Mouse (Mus musculus): Measurements from ENCODE around the gene Casp7. TPM values are rescaled to one million over a fixed set of nuclear protein-coding genes. Genes with fewer than 3 reads are reported as not detected.
A peak's percentile ranks its signal among the peaks of the same experiment; 100 is the strongest.

Gene Casp7
- total RNA-seq, 2 experiments from 2014 or later = 3.9 to 4.1 TPM

DNA sequence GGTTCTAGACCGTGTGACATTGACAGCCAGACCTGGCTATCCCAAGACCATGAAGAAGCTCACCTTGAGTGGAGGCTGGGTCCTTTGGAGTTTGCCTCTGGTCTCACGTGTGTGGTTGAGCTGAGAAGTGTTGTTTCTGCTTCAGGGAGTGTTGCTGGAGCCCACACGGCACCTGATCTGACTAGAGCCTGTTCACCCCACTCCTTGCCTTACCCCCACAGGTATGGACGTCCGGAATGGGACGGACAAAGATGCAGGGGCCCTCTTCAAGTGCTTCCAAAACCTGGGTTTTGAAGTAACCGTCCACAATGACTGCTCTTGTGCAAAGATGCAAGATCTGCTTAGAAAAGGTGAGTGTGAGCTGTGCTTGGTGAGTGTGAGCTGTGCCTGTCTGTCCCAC, 36.7 kb downstream of the Casp7 start:
- H3K27ac ChIP-seq = no peak overlapping the region
- no peak for DNase-seq (ENCODE audit: extremely low spot score in 1 of 2, low spot score in 2 of 2)
- intact Hi-C loops (cut with DNase I) = no loop called here

DNA sequence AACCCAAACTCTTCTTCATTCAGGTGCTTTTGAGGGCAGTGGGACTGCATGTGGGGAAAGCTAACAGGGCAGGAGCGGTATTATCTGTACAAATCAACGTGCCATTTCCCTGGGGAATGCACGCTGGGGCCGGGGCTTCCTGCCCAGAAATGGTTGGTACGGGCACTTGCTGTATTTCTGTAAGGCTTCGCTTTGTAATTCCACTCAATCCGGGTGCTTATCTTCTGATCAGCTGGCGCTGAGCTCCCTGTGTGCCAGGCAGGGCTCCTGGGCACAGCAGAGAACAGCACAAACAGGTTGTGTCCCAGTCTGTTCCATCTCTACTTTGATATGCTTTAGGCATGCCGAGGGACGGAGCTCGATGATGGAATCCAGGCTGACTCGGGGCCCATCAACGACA, 39.5 kb downstream of the Casp7 start:
- intact Hi-C loops (cut with DNase I) = no loop called here
- no peak overlapping the region for H3K27ac ChIP-seq
- TF ChIP-seq CTCF (IDR thresholded peaks at IDR 0.05) = no peak
- no peak for DNase-seq (ENCODE audit: extremely low spot score in 1 of 2, low spot score in 2 of 2)
- H3K4me3 ChIP-seq = no peak overlapping the region

More for the DNA sequence above, 36.7 kb downstream of the Casp7 start:
- no peak overlapping the region for H3K4me3 ChIP-seq
- no peak for TF ChIP-seq CTCF (IDR thresholded peaks at IDR 0.05)

DNA sequence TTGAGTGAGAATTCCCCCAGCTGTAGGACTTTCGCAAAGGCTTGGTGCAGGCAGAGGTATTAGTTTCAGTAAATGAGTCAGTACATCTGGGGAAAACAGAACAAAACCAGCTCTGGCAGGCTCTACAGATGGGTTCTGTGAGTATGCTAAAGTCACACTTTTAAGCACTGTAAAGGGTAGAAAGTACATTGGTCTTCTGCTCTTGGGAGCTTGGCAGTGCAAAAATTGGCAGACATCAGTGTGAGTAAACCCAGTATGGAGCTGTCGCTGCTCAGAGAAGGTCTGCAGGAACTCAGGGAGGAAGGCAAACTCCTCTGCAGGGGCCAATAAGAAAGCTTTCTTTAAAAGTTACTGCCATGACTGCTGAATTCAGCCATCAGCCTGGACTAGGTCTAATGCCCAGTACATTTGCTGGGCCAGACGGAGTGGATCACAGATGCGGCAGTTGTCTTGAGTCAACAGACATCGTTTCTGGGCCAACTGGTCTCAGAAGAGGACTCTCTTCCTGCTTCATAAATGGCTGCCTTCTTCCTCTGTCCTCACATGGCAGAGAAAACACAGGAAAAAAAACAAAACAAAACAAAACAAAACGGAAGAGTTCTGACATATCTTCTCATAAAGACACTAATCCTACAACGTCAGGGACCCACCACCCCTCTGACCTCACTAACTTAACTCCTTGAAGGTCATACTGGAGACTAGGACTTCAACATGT, 41.6 kb downstream of the Casp7 start:
- no peak for DNase-seq (ENCODE audit: extremely low spot score in 1 of 2, low spot score in 2 of 2)
- intact Hi-C loops (cut with DNase I) = no loop called here
- Histone ChIP-seq H3K4me3 (no peak overlapping the region), H3K27ac (no peak overlapping the region)
- no peak for TF ChIP-seq CTCF (IDR thresholded peaks at IDR 0.05)

DNA sequence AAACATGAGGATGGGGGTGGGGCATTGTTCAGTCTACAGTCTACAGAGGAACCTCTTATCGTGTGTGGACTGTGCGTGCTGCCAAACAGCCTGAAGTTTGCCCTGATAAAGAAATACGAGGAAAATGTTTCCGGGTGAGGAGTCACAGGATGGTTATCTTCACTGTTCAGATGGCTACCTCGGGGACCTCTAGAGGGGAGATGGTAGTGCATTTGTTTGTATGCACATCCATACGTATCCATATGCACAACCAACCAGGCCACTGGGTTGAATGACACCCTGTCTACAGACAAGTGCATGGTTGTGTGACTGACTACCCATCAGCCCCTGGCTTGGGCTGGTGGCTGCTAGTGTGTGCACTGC, 42.1 kb downstream of the Casp7 start:
- no peak overlapping the region for H3K27ac ChIP-seq
- intact Hi-C loops (cut with DNase I) = no loop called here
- TF ChIP-seq CTCF (IDR thresholded peaks at IDR 0.05) = no peak
- H3K4me3 ChIP-seq = no peak overlapping the region
- no peak for DNase-seq (ENCODE audit: extremely low spot score in 1 of 2, low spot score in 2 of 2)

DNA sequence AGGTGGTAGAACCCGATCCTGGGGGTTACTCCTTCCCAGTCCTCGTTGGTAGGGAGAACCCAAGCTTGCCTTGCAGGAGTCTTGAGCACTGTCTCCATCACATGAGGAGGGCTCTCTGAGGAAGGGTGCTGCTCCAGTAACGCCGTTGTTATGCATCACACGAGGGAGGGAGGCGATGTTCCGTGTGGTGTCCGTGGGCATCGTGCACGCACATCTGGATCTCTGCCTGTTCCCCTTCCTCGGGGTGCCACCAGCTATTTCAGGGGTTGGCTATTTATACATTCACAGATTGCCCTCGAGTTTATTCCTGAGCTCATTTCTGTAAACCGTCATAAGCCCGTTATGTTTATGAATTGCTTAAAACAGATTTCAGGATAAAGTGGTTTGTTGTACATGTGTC, 46.5 kb downstream of the Casp7 start:
- no peak overlapping the region for H3K4me3 ChIP-seq
- intact Hi-C loops (cut with DNase I) = no loop called here
- no peak overlapping the region for H3K27ac ChIP-seq
- TF ChIP-seq CTCF (IDR thresholded peaks at IDR 0.05) = no peak
- no peak for DNase-seq (ENCODE audit: extremely low spot score in 1 of 2, low spot score in 2 of 2)

DNA sequence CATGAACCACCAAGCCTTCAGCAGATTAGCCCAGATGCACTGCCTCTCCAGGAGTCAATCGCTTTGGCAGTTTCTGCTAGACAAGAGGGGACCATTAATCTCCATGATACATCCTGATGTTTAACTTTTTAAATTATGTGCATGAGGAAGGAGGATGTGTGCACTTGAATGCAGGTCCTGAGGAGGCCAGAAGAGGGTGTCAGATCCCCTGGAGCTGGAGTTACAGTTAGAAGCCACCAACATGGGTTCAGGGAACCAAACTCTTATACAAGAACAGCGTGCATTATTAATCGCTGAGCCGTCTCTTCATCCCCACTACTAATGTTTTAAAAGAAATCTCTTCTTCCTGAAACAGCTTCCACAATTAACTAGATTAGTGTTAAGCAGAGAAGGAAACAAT, 51.9 kb downstream of the Casp7 start:
- intact Hi-C loops (cut with DNase I) = no loop called here

DNA sequence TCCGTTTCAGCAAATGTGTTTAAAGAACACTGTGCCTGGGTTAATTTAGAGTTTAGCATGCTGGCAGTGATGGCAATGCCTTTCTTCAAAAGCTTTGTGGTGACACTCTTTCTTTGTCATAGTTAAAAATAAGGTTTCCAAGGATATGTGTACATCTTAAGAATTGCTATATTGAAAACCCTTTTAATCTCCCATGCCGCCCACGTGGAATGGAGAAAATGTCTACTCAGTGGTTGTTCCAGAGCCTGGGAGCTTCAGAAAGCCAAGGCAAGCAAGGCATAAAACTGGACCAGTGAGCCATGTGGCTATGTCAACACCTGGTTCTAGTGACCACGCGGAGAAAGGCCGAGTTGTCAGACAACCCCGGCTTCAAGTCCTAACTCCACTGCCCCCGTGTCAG, 52.6 kb downstream of the Casp7 start:
- intact Hi-C loops (cut with DNase I) = no loop called here
- no peak for DNase-seq (ENCODE audit: extremely low spot score in 1 of 2, low spot score in 2 of 2)
- H3K27ac ChIP-seq = peak overlapping the region; percentile 10; the same call in 1 of the 2 replicates
- no peak for TF ChIP-seq CTCF (IDR thresholded peaks at IDR 0.05)
- no peak overlapping the region for H3K4me3 ChIP-seq

More for the DNA sequence above, 51.9 kb downstream of the Casp7 start:
- TF ChIP-seq CTCF (IDR thresholded peaks at IDR 0.05) = no peak; the same call in 1 of the 2 replicates
- peak overlapping the region; percentile 10; the same call in 1 of the 2 replicates for H3K27ac ChIP-seq
- H3K4me3 ChIP-seq = no peak overlapping the region
- no peak for DNase-seq (ENCODE audit: extremely low spot score in 1 of 2, low spot score in 2 of 2)

DNA sequence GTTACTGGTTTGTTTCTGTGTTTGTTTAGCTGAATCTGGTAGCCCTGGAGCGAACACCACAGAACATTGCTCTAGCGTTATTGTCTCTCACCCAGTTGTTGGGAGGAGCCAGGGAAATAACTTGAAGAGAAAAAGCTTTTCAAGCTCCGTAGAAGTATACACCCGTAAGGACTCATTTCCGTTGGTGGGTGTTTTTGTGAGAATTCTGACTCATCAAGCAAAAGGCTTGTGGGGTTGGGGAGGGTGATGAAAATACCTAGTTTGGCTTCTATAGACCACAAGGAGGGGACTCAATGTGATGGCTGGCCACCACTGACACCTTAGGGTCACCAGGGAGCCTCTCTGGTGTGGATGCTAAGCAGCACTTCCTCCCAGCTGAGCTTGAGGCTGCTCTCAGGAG, 54.0 kb downstream of the Casp7 start:
- TF ChIP-seq CTCF (IDR thresholded peaks at IDR 0.05) = no peak
- Histone ChIP-seq H3K27ac (peak overlapping the region; percentile 73), H3K4me3 (no peak overlapping the region)
- DNase-seq (ENCODE audit: extremely low spot score in 1 of 2, low spot score in 2 of 2) = no peak
- intact Hi-C loops (cut with DNase I) = loop anchor here (5.0 kb wide), 1 partner anchor 111 kb away; no protein-coding TSS in a partner anchor

DNA sequence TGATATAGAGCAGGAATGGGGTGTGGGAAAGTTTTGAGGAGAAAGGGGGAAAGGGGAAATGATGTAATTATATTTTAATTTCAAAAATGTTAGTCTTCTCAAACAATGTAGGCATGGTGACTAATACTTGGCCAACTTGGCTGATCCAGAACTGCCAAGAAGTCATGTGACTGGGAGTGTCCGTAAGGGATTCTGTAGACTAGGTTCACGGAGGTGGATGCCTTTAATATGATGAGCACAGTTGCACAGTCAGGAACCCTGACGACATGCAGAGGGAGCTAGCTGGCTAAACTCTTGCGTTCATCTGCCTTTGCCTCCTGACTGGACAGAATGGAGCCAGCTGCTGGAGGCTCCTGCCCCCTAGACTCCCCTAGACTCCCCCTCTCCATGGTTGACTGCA, 54.9 kb downstream of the Casp7 start:
- intact Hi-C loops (cut with DNase I) = loop anchor here (2.0 to 5.0 kb wide), 2 partner anchors 19 to 110 kb away; no protein-coding TSS in a partner anchor
- H3K27ac ChIP-seq = peak overlapping the region; percentile 73

DNA sequence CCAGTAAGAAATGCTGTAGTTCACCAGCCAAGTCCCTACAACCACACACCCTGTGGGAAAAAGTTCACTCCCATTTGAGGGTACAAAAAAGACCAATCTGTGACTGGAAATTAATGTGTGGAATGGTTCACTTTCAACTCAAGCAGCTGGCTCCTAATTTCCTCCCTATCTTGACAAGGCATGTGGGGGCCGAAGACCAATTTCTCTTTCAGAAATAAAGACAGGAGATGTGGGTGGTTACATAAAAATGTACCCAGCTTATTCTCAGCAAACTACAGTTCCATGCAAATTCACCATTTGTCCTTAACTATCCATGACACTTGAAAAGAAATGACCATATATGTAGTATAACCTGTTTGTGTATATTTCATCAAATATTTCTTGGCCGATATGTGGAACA, 55.5 kb downstream of the Casp7 start:
- H3K27ac ChIP-seq = peak overlapping the region; percentile 73
- H3K4me3 ChIP-seq = no peak overlapping the region

More for the DNA sequence above, 54.9 kb downstream of the Casp7 start:
- DNase-seq (ENCODE audit: extremely low spot score in 1 of 2, low spot score in 2 of 2) = no peak
- no peak overlapping the region for H3K4me3 ChIP-seq
- no peak; the same call in 1 of the 2 replicates for TF ChIP-seq CTCF (IDR thresholded peaks at IDR 0.05)

DNA sequence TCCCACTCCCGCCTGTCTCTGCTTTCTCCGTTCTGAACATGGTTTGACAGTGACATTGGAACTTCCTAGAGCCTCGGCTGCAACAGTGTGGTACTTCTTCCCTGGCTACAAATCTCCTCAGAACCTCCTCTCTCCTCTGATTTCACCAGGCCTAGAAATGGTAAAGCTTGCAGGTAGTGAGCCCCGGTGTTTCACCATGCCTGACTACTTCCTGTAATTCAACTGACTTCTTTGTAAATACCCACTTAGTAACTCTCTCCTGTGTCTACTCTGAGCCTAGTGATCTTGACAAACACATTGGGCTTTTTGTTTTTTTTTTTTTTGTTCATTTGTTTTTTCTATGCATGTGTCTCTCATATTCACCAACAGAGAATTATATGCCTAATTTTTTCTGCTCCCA, 57.9 kb downstream of the Casp7 start:
- Histone ChIP-seq H3K4me3 (no peak overlapping the region), H3K27ac (no peak overlapping the region)
- intact Hi-C loops (cut with DNase I) = loop anchor here (5.0 kb wide), 1 partner anchor 107 kb away; no protein-coding TSS in a partner anchor
- DNase-seq (ENCODE audit: extremely low spot score in 1 of 2, low spot score in 2 of 2) = no peak
- TF ChIP-seq CTCF (IDR thresholded peaks at IDR 0.05) = no peak

More for the DNA sequence above, 55.5 kb downstream of the Casp7 start:
- DNase-seq (ENCODE audit: extremely low spot score in 1 of 2, low spot score in 2 of 2) = no peak
- TF ChIP-seq CTCF (IDR thresholded peaks at IDR 0.05) = no peak
- intact Hi-C loops (cut with DNase I) = loop anchor here (2.0 to 5.0 kb wide), 2 partner anchors 18 to 110 kb away; no protein-coding TSS in a partner anchor

DNA sequence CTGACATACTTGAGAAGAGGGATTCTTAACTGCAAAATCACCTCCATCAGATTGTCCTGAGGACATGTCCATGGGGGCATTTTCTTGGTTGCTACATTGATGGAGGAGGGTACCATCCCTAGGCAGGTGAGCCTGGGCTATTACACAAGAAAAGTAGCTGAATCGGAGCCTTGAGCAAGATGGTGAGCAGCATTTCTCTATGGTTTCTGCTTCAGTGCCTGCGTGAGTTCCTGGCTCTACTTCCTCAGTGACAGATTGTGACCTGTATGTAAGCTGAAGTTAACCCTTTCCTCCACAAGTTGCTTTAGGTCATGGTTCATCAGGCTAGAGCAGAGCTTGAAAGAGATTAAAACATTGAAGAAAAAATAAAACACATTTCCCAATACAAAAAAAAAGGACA, 58.4 kb downstream of the Casp7 start:
- no peak overlapping the region for H3K27ac ChIP-seq
- no peak for TF ChIP-seq CTCF (IDR thresholded peaks at IDR 0.05)
- no peak overlapping the region for H3K4me3 ChIP-seq
- intact Hi-C loops (cut with DNase I) = no loop called here
- no peak for DNase-seq (ENCODE audit: extremely low spot score in 1 of 2, low spot score in 2 of 2)

DNA sequence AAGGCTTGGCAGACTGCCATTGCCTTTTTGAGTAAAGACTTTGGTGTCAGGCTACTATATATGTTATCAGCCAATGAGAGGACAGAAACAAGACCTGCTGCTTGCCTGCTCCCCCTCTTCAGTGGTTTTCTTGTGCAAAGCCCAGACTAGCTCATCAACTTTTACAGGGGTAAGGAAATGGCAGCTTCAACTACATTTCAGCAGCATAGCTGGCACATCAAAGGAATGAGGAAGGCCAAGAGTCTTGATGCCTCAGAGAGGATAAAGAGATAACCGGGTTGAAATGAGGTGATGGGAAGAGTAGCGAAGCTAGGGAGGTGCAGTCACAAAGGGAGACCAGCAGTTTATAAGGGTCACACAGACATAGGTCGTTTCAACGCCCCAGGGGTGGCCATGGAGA, 60.6 kb downstream of the Casp7 start:
- no peak for DNase-seq (ENCODE audit: extremely low spot score in 1 of 2, low spot score in 2 of 2)
- Histone ChIP-seq H3K27ac (no peak overlapping the region), H3K4me3 (no peak overlapping the region)
- intact Hi-C loops (cut with DNase I) = no loop called here
- TF ChIP-seq CTCF (IDR thresholded peaks at IDR 0.05) = no peak
